29 mouse cellular contexts compared by ENCODE assay signal in the genomic region with DNA sequence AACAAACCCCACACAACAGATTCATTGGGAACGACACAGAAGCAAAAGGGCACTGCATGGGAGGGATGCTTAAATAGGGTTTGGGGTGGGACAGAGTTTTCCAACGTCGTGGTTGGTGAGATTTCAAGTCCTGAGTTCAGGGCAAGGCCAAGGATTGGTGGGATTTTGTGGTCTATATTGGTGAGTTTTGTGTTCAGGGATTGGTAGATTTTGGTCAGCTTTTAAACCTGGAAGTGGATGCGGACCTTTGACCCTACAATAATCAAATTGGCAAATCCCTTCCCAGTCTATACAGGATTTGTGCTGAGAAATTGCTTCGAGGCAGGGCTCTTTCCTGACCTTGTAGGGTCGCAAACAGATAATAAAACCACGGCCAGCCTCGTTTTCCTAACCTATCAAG.
"Had no signal": no experiment of that assay in that cellular context is flagged by ENCODE, and none has a peak within 500 bp of the region (broad histone marks: within the 10 kb centered on the region; RNA-seq: fewer than 3 reads in every experiment).

No protein-coding gene starts in this region.

- H3K9ac ChIP-seq: heart, embryonic 13.5 days; heart, embryonic 15.5 days; hindbrain, embryonic 12.5 days; hindbrain, embryonic 14.5 days; intestine, embryonic 15.5 days; limb, embryonic 12.5 days; liver, embryonic 13.5 days; liver, embryonic 15.5 days; liver, postnatal 0 days had no signal

- H3K4me3 ChIP-seq: gastrocnemius, adult 2 months; heart, embryonic 10.5 days; heart, embryonic 13.5 days; heart, embryonic 15.5 days; hindbrain, embryonic 12.5 days; intestine, embryonic 15.5 days; layer of hippocampus, adult 2 months; left cerebral cortex, adult 2 months; limb, embryonic 10.5 days; limb, embryonic 12.5 days; liver, embryonic 13.5 days; liver, embryonic 15.5 days had no signal

- H3K9me3 ChIP-seq: heart, embryonic 10.5 days; heart, embryonic 13.5 days; heart, embryonic 15.5 days; hindbrain, embryonic 12.5 days; intestine, embryonic 15.5 days; limb, embryonic 10.5 days; limb, embryonic 12.5 days; liver, embryonic 13.5 days; liver, embryonic 15.5 days had no signal

- H3K27me3 ChIP-seq: heart, embryonic 15.5 days; hindbrain, embryonic 12.5 days; intestine, embryonic 15.5 days had no signal

- H3K4me2 ChIP-seq: heart, embryonic 13.5 days; heart, embryonic 15.5 days; hindbrain, embryonic 12.5 days; hindbrain, embryonic 14.5 days; intestine, embryonic 15.5 days; limb, embryonic 12.5 days; liver, embryonic 11.5 days; liver, embryonic 13.5 days; liver, embryonic 15.5 days had no signal

- H3K27ac ChIP-seq: gastrocnemius, adult 2 months; heart, embryonic 10.5 days; heart, embryonic 13.5 days; heart, embryonic 15.5 days; hindbrain, embryonic 12.5 days; hindbrain, embryonic 14.5 days; intestine, embryonic 15.5 days; layer of hippocampus, adult 2 months; left cerebral cortex, adult 2 months; limb, embryonic 10.5 days; limb, embryonic 12.5 days; liver, embryonic 13.5 days; liver, embryonic 15.5 days had no signal

- H3K4me1 ChIP-seq: heart, embryonic 10.5 days; intestine, embryonic 15.5 days; limb, embryonic 10.5 days; limb, embryonic 12.5 days; liver, embryonic 13.5 days; liver, embryonic 15.5 days had no signal

- H3K36me3 ChIP-seq: heart, embryonic 10.5 days; heart, embryonic 13.5 days; heart, embryonic 15.5 days; hindbrain, embryonic 12.5 days; intestine, embryonic 15.5 days; limb, embryonic 10.5 days; limb, embryonic 12.5 days; liver, embryonic 13.5 days; liver, embryonic 15.5 days had no signal

- ATAC-seq: hindbrain, embryonic 16.5 days; inflammation-experienced regulatory T-cells, adult 6 months; intestine, embryonic 15.5 days; intestine, postnatal 0 days; liver, postnatal 0 days had no signal

- DNase-seq: gastrocnemius, adult 2 months; gastrocnemius, postnatal 10 days; gastrocnemius, postnatal 36 days; heart, adult 18-20 months; heart, postnatal 14 days; heart, postnatal 36 days; kidney, adult 18-20 months; kidney, adult 8-10 months; kidney, postnatal 10 days; kidney, postnatal 25 days; kidney, postnatal 4 days; liver; liver, embryonic 13.5 days; liver, postnatal 0 days had no signal
